Mouse (Mus musculus) small intestine, adult 2 months (tissue): ENCODE measurements around the gene Ass1. TPM values are rescaled to one million over a fixed set of nuclear protein-coding genes. Genes with fewer than 3 reads are reported as not detected.

Experiments
- H3K27ac ChIP-seq: fragments of 200-500 bp; 2 replicates; pipeline ENCODE4 v1.5.1; 2012; ENCODE audit warnings: low read depth, low read length, control low read depth, inconsistent platforms; ENCODE audit not compliant: insufficient read depth
- H3K27me3 ChIP-seq: fragments of 200-500 bp; 2 replicates; pipeline ENCODE4 v1.6.1; 2012; ENCODE audit warnings: mild to moderate bottlenecking, moderate library complexity, low read length, inconsistent platforms; ENCODE audit not compliant: control insufficient read depth, insufficient read depth
- H3K36me3 ChIP-seq: fragments of 200-500 bp; 2 replicates; pipeline ENCODE4 v1.6.1; 2012; ENCODE audit warnings: mild to moderate bottlenecking, low read length, control low read depth, inconsistent platforms; ENCODE audit not compliant: control insufficient read depth, insufficient read depth
- H3K4me1 ChIP-seq: fragments of 200-500 bp; 2 replicates; pipeline ENCODE4 v1.6.1; 2012; ENCODE audit warnings: low read length, inconsistent platforms, mixed read lengths; ENCODE audit not compliant: control insufficient read depth, insufficient read depth, insufficient read length
- H3K4me3 ChIP-seq: fragments of 200-500 bp; 2 replicates; pipeline ENCODE4 v1.5.1; 2012; ENCODE audit warnings: low read depth, mild to moderate bottlenecking, control low read depth, inconsistent platforms, low read length, moderate library complexity
- CTCF ChIP-seq: fragments of 200-500 bp; IDR thresholded peaks from 2 replicates; pipeline ENCODE4 v1.5.1; 2012; ENCODE audit warnings: low read depth, mild to moderate bottlenecking, control low read depth, inconsistent platforms, low read length, moderate library complexity, mixed read lengths; ENCODE audit not compliant: insufficient replicate concordance, insufficient read length; ENCODE audit errors: extremely low read depth
- POLR2A ChIP-seq: fragments of 200-500 bp; IDR thresholded peaks from 2 replicates; pipeline ENCODE4 v1.6.1; 2012; ENCODE audit warnings: low read depth, mild to moderate bottlenecking, control low read depth, inconsistent platforms, low read length, moderate library complexity
- WGBS: fragments of 180-500 bp; shearing (Covaris S2); methylation state at CpG from one replicate; pipeline ENCODE4 v1.1.7; 2018; 5-methylcytosine and 5-hydroxymethylcytosine counted together
- polyA plus RNA-seq: library from polyadenylated mRNA; depleted of rRNA; stranded (reverse); fragments of >200 nt; gene quantifications from 2 replicates; pipeline ENCODE4 v1.2.3, GENCODE M21; 2012

The Ass1 gene
- polyA plus RNA-seq, 1 experiment = 5.2 TPM

DNA sequence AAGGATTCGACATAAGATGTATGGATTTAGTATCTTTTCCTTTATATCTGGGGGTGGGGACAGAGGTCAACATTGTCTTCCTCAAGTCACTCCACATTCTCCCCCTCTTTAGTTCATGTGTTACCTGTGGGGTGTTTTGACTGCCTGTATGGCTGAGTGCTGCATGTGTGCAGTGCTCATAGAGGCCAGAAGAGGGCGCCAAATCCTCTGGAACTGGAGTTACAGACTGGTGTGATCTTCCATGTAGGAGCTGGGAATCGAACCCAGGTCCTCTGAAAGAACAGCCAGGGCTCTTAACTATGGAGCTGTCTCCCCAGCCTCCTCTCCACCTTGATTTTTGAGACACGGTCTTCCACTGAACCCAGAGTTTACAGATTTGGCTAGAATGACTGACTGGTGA, 3.9 kb downstream of the Ass1 start:
- Histone ChIP-seq H3K36me3 (no peaks in the 10 kb centered on the region), H3K27ac (no peak overlapping the region), H3K4me1 (peaks cover 8% of the 10 kb centered on the region; the same call in 1 of the 2 replicates), H3K27me3 (peaks cover 5% of the 10 kb centered on the region; the same call in 1 of the 2 replicates), H3K4me3 (no peak overlapping the region)
- WGBS = 71% methylated on average over 4 of the region's 4 CpGs
- TF ChIP-seq POLR2A (no peak), CTCF (peak; percentile 57; the same call in 1 of the 2 replicates)

DNA sequence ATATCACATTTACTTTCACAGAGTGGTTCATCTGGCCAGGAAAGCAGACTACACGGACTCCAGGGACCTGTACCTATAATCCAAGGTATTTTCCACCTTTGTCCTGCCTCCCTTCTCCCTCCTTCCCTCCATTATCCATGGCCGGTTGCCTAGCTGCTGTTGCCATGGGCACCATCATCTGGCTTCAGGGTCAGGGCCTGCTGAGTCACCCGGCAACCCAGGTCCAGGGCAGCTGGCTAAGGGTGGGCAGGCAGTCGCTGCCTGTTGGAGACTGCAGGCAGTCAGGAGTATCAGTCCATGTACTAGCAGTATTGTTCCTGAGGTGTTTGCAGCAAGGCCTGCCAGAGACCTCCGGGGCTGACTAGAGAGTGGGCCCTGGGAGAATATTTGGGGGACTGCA, 4.7 kb downstream of the Ass1 start:
- Histone ChIP-seq H3K27me3 (peaks cover 5% of the 10 kb centered on the region; the same call in 1 of the 2 replicates), H3K27ac (no peak overlapping the region), H3K4me3 (no peak overlapping the region), H3K36me3 (no peaks in the 10 kb centered on the region), H3K4me1 (peaks cover 8% of the 10 kb centered on the region; the same call in 1 of the 2 replicates)
- 79% methylated on average over 5 of the region's 5 CpGs for WGBS
- no peak for TF ChIP-seq CTCF
- no peak for TF ChIP-seq POLR2A

DNA sequence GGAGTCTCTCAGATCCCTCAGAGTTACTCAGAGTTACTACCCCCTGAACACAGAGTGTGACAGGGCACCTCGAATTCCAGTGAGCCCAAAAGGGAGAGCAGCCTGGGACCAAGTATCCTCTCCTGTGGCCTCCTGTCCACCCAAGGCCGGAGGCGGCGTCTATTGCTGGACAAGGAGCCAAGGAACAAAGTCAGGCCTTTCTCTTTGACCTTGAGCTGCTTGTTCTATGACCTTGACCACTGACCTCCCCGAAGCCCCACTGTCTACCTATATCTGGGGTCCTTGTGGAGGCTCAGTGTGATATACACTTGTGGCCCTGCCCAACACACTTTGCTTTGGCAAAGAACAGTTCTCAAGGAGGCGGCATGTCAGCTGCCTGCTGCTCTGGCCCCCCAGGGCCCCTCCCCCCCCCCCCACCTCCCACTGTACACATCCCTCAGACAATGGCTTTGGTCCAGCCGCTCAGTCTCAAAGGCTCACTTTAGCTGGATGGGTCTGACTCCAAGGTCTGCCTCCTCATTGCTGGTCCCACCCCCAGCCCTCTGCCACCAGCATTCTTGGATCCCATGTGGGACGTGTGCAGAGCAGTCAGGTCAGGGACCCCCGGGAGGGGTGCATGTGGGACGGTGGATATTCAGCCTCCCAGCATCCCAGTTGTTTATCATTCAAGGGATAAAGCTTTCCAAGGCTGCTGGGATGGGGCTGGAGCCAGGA, 6.3 kb downstream of the Ass1 start:
- Histone ChIP-seq H3K27me3 (no peaks in the 10 kb centered on the region), H3K27ac (no peak overlapping the region), H3K36me3 (no peaks in the 10 kb centered on the region), H3K4me1 (no peaks in the 10 kb centered on the region), H3K4me3 (no peak overlapping the region)
- 76% methylated on average over 10 of the region's 10 CpGs for WGBS
- TF ChIP-seq CTCF (no peak), POLR2A (no peak)

DNA sequence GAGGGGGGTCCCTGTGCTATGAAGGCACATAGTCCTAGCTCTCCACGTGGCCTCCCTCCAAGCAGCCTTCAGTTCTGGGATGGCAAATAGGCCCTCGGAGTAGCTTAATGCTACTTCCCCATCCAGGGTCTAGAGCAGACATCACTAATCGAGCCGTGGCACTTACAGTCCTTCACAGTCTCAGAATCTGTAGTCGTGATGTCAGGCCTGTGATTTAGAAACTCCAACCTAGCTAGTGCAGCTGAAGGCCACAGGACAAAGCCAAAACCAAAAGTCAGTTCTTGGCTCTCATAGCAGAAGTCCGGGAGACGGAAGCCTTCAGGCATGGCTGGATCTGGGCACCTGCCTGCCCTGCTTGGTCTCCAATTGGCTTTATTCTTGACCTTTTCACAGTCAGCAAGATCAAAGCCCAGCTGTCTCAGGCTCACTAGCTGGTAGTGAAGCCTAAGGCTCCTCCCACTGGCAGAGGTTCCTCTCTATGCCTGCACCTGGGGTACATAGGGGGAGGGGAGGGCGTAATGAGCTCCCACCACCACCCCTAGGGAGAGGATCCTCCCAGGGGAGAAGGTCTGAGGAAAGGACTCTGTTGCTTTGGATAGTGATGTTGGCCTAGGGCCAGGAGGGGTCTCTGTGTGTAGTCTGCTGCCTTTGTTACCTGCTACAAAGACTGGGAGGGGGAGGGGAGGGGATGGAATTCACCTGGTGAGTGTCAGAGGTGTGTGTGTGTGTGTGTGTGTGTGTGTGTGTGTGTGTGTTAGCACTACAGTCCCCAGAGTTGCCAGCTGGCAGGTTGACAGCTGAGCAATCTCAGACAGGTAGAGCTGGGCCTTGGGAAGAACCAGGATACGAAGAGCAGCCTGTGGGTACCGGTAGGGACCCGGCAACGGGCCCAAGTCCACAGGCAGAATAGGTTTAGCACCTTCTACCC, 7.5 kb downstream of the Ass1 start:
- 74% methylated on average over 12 of the region's 12 CpGs for WGBS
- no peak overlapping the region for H3K4me3 ChIP-seq
- no peak for TF ChIP-seq CTCF
- TF ChIP-seq POLR2A = no peak
- no peaks in the 10 kb centered on the region for H3K4me1 ChIP-seq
- no peak overlapping the region for H3K27ac ChIP-seq
- H3K27me3 ChIP-seq = no peaks in the 10 kb centered on the region
- H3K36me3 ChIP-seq = no peaks in the 10 kb centered on the region

DNA sequence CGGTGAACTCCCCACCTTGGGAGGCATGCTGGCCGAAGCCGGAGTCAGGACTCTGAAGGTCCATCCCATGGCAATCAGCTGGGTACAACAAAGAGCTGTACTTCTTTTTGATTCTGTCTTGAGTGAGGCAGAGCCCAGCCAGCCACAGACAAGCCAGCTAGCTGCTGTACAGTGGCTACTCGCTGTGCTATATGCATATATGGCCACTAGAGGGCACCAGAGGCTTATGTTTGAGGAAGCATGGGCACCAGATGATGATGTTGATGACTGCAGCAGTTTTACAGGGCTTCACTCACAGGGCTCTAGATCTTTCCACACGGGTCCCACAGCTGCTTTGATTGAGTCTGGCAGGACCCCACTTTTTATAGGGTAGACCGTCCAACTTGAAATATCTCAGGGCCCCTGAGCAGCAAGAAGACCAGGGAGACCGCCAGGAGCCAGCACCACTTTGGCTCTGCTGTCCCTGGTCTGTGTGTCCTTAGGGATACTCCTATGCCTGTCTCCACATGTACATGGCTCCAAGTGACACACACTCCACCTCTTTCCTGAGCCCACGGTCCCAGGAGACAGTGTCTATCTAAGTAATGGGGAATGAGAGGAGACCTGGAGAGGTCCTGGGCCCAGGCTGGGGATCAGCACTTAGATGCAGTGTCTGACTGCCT, 13.0 kb downstream of the Ass1 start:
- Histone ChIP-seq H3K36me3 (no peaks in the 10 kb centered on the region), H3K4me3 (no peak overlapping the region), H3K4me1 (no peaks in the 10 kb centered on the region), H3K27ac (no peak overlapping the region), H3K27me3 (no peaks in the 10 kb centered on the region)
- WGBS = 37% methylated on average over 8 of the region's 8 CpGs
- TF ChIP-seq CTCF (peak; percentile 79; the same call in 1 of the 2 replicates), POLR2A (no peak)

DNA sequence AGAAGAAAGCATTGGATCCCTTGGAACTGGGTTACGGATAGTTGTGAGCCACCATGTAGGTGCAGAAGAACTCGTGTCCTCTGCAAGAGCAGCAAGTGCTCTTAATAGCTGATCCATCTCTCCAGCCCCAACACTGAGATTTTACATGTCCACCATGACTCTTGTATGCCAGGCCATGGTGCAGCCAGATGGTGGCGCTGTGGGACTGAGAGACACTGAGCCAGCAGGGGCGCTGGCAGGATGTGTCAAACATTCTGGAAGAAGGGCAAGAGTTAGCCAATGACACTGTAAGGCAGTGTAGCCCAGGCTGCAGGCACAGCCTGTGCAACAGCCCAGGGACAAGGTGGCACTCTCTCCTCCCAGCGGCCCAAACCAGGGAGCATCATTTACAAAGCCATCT, 14.2 kb downstream of the Ass1 start:
- no peaks in the 10 kb centered on the region for H3K4me1 ChIP-seq
- H3K4me3 ChIP-seq = no peak overlapping the region
- no peaks in the 10 kb centered on the region for H3K36me3 ChIP-seq
- 44% methylated on average over 5 of the region's 5 CpGs for WGBS
- no peaks in the 10 kb centered on the region for H3K27me3 ChIP-seq
- no peak overlapping the region for H3K27ac ChIP-seq
- TF ChIP-seq POLR2A (no peak), CTCF (peak; percentile 71; the same call in 1 of the 2 replicates)

GRCm38 (mm10) chr2:31489166-31489565, 19.2 kb downstream of the Ass1 start:
- Histone ChIP-seq H3K4me3 (no peak overlapping the region), H3K4me1 (no peaks in the 10 kb centered on the region), H3K36me3 (no peaks in the 10 kb centered on the region), H3K27ac (no peak overlapping the region), H3K27me3 (no peaks in the 10 kb centered on the region)
- 75% methylated on average over 12 of the region's 12 CpGs for WGBS
- TF ChIP-seq POLR2A = no peak
- no peak for TF ChIP-seq CTCF
